ENCODE assay signal across 14 mouse cellular contexts in genomic region chr3:54570501-54570900, GRCm38 (mm10).
DNase-seq lines count a peak whose midpoint lies in the region; ATAC-seq and TF ChIP-seq lines count a peak whose summit lies in the region.
"Had no signal": no experiment of that assay in that cellular context is flagged by ENCODE, and none has a peak within 500 bp of the region (broad histone marks: within the 10 kb centered on the region; RNA-seq: fewer than 3 reads in every experiment).

No protein-coding gene starts in this region.

- in situ Hi-C loops in CH12.LX (cut with MboI; ENCODE audit: low pct_ligation_motif_present, low pct_unique_long_range_greater_than_20kb, low sequenced_read_pairs) = loop anchor here (10.0 kb wide), 1 partner anchor 84 kb away; no protein-coding TSS in a partner anchor

- no peaks in the 10 kb centered on the region for H3K27me3 ChIP-seq in liver, embryonic 14.5 days (ENCODE audit: control insufficient read depth, insufficient read depth, low read length)
- no peaks in the 10 kb centered on the region for H3K27me3 ChIP-seq in liver, embryonic 11.5 days (replicated peaks; ENCODE audit: control insufficient read depth, insufficient read depth, low read length)
- no peaks in the 10 kb centered on the region for H3K27me3 ChIP-seq in CH12.LX (replicated peaks)
- no peaks in the 10 kb centered on the region for H3K27me3 ChIP-seq in embryonic facial prominence, embryonic 10.5 days (replicated peaks; ENCODE audit: low read depth, poor library complexity, severe bottlenecking)
- H3K27me3 ChIP-seq: liver, embryonic 15.5 days had no signal

- no peaks in the 10 kb centered on the region for H3K4me1 ChIP-seq in liver, embryonic 14.5 days (replicated peaks; ENCODE audit: control insufficient read depth in 2 of 2, insufficient read depth in 2 of 2, low read length in 1 of 2)
- no peaks in the 10 kb centered on the region for H3K4me1 ChIP-seq in liver, embryonic 11.5 days (replicated peaks; ENCODE audit: control insufficient read depth, insufficient read depth, low read length)
- H3K4me1 ChIP-seq in CH12.LX (ENCODE audit: control insufficient read depth in 1 of 2, insufficient read depth in 2 of 2) = no peaks in the 10 kb centered on the region
- no peaks in the 10 kb centered on the region for H3K4me1 ChIP-seq in embryonic facial prominence, embryonic 10.5 days
- H3K4me1 ChIP-seq: liver, embryonic 15.5 days had no signal

- TF ChIP-seq CTCF in liver, embryonic 14.5 days (IDR thresholded peaks at IDR 0.05; ENCODE audit: low read depth) = peak; percentile 36; the same call in 1 of the 2 replicates
- TF ChIP-seq CTCF in CH12.LX (conservative IDR thresholded peaks at IDR 0.05 in 1 of 2, IDR thresholded peaks at IDR 0.05 in 1 of 2; ENCODE audit: low read depth in 2 of 2, low read length in 2 of 2) = peak in 1 of 2 experiments; percentile 55; a peak in 2 of 4 replicates

- no peak overlapping the region for H3K9ac ChIP-seq in liver, embryonic 14.5 days (replicated peaks)
- no peak overlapping the region for H3K9ac ChIP-seq in liver, embryonic 11.5 days (ENCODE audit: low read depth, low read length)
- H3K9ac ChIP-seq in CH12.LX (ENCODE audit: insufficient read depth, low read depth) = no peak overlapping the region
- H3K9ac ChIP-seq: liver, embryonic 15.5 days had no signal

- peak; percentile 45 for TF ChIP-seq RAD21 in CH12.LX (IDR thresholded peaks at IDR 0.05; ENCODE audit: low read depth, low read length)

- no peak overlapping the region for H3K4me3 ChIP-seq in liver, embryonic 14.5 days (ENCODE audit: insufficient read depth in 1 of 2, low read depth in 2 of 2, low read length in 2 of 2)
- no peak overlapping the region for H3K4me3 ChIP-seq in liver, embryonic 11.5 days (ENCODE audit: low read depth, low read length)
- H3K4me3 ChIP-seq in CH12.LX (replicated peaks in 1 of 3; ENCODE audit: low read depth in 2 of 3, low read length in 2 of 3, poor library complexity in 1 of 3) = no peak overlapping the region
- H3K4me3 ChIP-seq in embryonic facial prominence, embryonic 10.5 days = no peak overlapping the region
- H3K4me3 ChIP-seq: liver, embryonic 15.5 days had no signal

- no peak for DNase-seq in liver, embryonic 14.5 days (ENCODE audit: low read depth in 3 of 3, low spot score in 3 of 3)
- DNase-seq in liver, embryonic 11.5 days (ENCODE audit: low spot score) = no peak
- peak; percentile 45 for DNase-seq in A20 (ENCODE audit: low read depth, low spot score)
- peak; percentile 23 for DNase-seq in CH12.LX (ENCODE audit: extremely low read depth)
- DNase-seq in embryonic facial prominence, embryonic 10.5 days (ENCODE audit: low spot score) = peak; percentile 26
- no peak for DNase-seq in gastrocnemius, postnatal 36 days
- DNase-seq in frontal cortex, postnatal 25 days (ENCODE audit: low spot score in 2 of 2) = no peak
- DNase-seq in adrenal gland, postnatal 36 days = no peak
- DNase-seq: cerebellum, adult 8-10 months; heart, adult 18-20 months; heart, postnatal 10 days had no signal

- no peaks in the 10 kb centered on the region for H3K36me3 ChIP-seq in liver, embryonic 14.5 days (replicated peaks; ENCODE audit: control insufficient read depth, insufficient read depth, low read depth)
- no peaks in the 10 kb centered on the region for H3K36me3 ChIP-seq in liver, embryonic 11.5 days (ENCODE audit: control insufficient read depth, insufficient read depth, low read length)
- no peaks in the 10 kb centered on the region for H3K36me3 ChIP-seq in CH12.LX (replicated peaks in 1 of 2; ENCODE audit: control insufficient read depth in 1 of 2, insufficient read depth in 1 of 2, low read length in 1 of 2)
- no peaks in the 10 kb centered on the region for H3K36me3 ChIP-seq in embryonic facial prominence, embryonic 10.5 days (replicated peaks)
- H3K36me3 ChIP-seq: liver, embryonic 15.5 days had no signal

- no peaks in the 10 kb centered on the region for H3K9me3 ChIP-seq in liver, embryonic 14.5 days (ENCODE audit: control insufficient read depth, low read length)
- no peaks in the 10 kb centered on the region for H3K9me3 ChIP-seq in liver, embryonic 11.5 days (ENCODE audit: control insufficient read depth, low read length)
- peaks cover 7% of the 10 kb centered on the region for H3K9me3 ChIP-seq in CH12.LX (replicated peaks; ENCODE audit: low read length)
- 0 out of 2 replicates have a peak, but pooled peaks cover 3% of the 10 kb centered on the region for H3K9me3 ChIP-seq in embryonic facial prominence, embryonic 10.5 days
- H3K9me3 ChIP-seq: liver, embryonic 15.5 days had no signal

- TF ChIP-seq EP300 in liver, embryonic 14.5 days (IDR thresholded peaks at IDR 0.05; ENCODE audit: low read depth) = no peak
- no peak for TF ChIP-seq EP300 in CH12.LX (IDR thresholded peaks at IDR 0.05; ENCODE audit: low read length)

- intact Hi-C loops in gastrocnemius, postnatal 36 days (cut with DNase I) = no loop called here

- 66% methylated on average over 8 of the region's 8 CpGs for whole genome bisulfite sequencing in liver, embryonic 14.5 days (ENCODE audit: insufficient replicate concordance)
- WGBS in liver, embryonic 11.5 days = 81% methylated on average over 8 of the region's 8 CpGs
- 75% methylated on average over 8 of the region's 8 CpGs for WGBS in embryonic facial prominence, embryonic 10.5 days

- H3K27ac ChIP-seq in liver, embryonic 14.5 days = no peak overlapping the region
- H3K27ac ChIP-seq in liver, embryonic 11.5 days (ENCODE audit: low read depth, low read length) = no peak overlapping the region
- no peak overlapping the region for H3K27ac ChIP-seq in CH12.LX (ENCODE audit: insufficient read depth, low read depth)
- H3K27ac ChIP-seq in embryonic facial prominence, embryonic 10.5 days (replicated peaks) = no peak overlapping the region
- H3K27ac ChIP-seq: liver, embryonic 15.5 days had no signal

- H3K79me2 ChIP-seq in CH12.LX (replicated peaks; ENCODE audit: control insufficient read depth, extremely low read depth, insufficient read depth, poor library complexity, severe bottlenecking) = no peaks in the 10 kb centered on the region

- no peak for ATAC-seq in liver, embryonic 14.5 days (ENCODE audit: insufficient read depth)
- ATAC-seq in liver, embryonic 11.5 days (replicated peaks; ENCODE audit: low FRiP score) = no peak
- ATAC-seq: hindbrain, embryonic 16.5 days; midbrain, embryonic 16.5 days had no signal

- no peak for TF ChIP-seq POLR2A in CH12.LX (IDR thresholded peaks at IDR 0.05; ENCODE audit: low read depth, low read length)

- dilution Hi-C loops in CH12.LX (cut with MboI; ENCODE audit: extremely low pct_ligation_motif_present, extremely low pct_unique_long_range_greater_than_20kb, low sequenced_read_pairs) = no loop called here

- H3K4me2 ChIP-seq in liver, embryonic 14.5 days (ENCODE audit: low read depth) = no peak overlapping the region
- no peak overlapping the region for H3K4me2 ChIP-seq in liver, embryonic 11.5 days
- no peak overlapping the region for H3K4me2 ChIP-seq in CH12.LX (ENCODE audit: insufficient read depth, low read depth, poor library complexity, severe bottlenecking)
- H3K4me2 ChIP-seq: liver, embryonic 15.5 days had no signal

TF ChIP-seq in CH12.LX, 34 proteins besides CTCF, POLR2A, EP300 and RAD21:
- TF ChIP-seq MEF2A (IDR thresholded peaks at IDR 0.05; ENCODE audit: borderline replicate concordance, low read depth, low read length) (no peak), TCF12 (IDR thresholded peaks at IDR 0.05; ENCODE audit: low read depth, low read length) (no peak), RCOR1 (conservative IDR thresholded peaks at IDR 0.05; ENCODE audit: low read depth, low read length) (no peak), GABPA (IDR thresholded peaks at IDR 0.05; ENCODE audit: insufficient replicate concordance, low read depth, low read length) (no peak), MAX (IDR thresholded peaks at IDR 0.05; ENCODE audit: low read length) (no peak), ZMIZ1 (IDR thresholded peaks at IDR 0.05; ENCODE audit: low read depth, low read length) (no peak), SMC3 (IDR thresholded peaks at IDR 0.05; ENCODE audit: low read depth, low read length) (peak; percentile 56)

Comparison
In these comparisons a context has a peak if more than half of its experiments do, and no peak if none do; other contexts are left out.
1. DNase-seq: peak in A20 (single experiment), CH12.LX (single experiment) and embryonic facial prominence, embryonic 10.5 days (single experiment); none in liver, embryonic 14.5 days (0 of 3), liver, embryonic 11.5 days (single experiment), gastrocnemius, postnatal 36 days (0 of 2), frontal cortex, postnatal 25 days (0 of 2) and adrenal gland, postnatal 36 days (0 of 2).